In the genomic region with DNA sequence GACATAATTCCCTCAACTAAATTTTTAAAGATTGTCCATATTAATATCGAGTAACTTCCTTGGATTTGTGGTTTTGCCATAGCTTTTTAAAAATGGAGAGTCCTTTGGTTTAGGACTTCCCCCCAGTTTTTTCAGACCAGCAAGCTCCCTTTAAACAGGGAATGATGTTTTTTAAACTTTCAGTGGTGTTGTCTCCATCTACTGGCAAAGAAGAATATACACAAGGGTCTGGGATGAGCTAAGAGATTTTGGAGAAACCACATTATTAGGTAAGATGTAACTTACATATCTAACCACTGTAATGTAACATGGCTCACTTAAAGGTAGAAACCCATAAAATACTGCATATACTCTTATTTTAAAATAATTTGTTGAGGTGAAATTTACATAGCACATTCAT, we compare ENCODE assay signal across 14 mouse cellular contexts. TPM values are rescaled to one million over a fixed set of nuclear protein-coding genes. Genes with fewer than 3 reads are reported as not detected.
A peak's percentile ranks its signal among the peaks of the same experiment; 100 is the strongest.
DNase-seq lines count a peak whose midpoint lies in the region; ATAC-seq and TF ChIP-seq lines count a peak whose summit lies in the region.
"Had no signal": no experiment of that assay in that cellular context is flagged by ENCODE, and none has a peak within 500 bp of the region (broad histone marks: within the 10 kb centered on the region; RNA-seq: fewer than 3 reads in every experiment).

No protein-coding gene starts in this region.

- peak; percentile 75 for TF ChIP-seq CTCF in layer of hippocampus, adult 2 months (conservative IDR thresholded peaks at IDR 0.05)

- no peak overlapping the region for H3K4me3 ChIP-seq in layer of hippocampus, adult 2 months
- H3K4me3 ChIP-seq: liver, embryonic 12.5 days; midbrain, embryonic 10.5 days had no signal

- DNase-seq in CD4-positive, CD25-positive, alpha-beta regulatory T cell, adult 2 months (ENCODE audit: low read depth, low spot score) = peak; percentile 14
- DNase-seq in layer of hippocampus, adult 2 months (ENCODE audit: low spot score in 2 of 2) = no peak
- DNase-seq in layer of hippocampus, adult 11-12 months (ENCODE audit: low spot score) = no peak
- peak; percentile 11 for DNase-seq in Muller cell, postnatal 12 days (ENCODE audit: inconsistent ontology term)
- DNase-seq in induced T-regulatory cell, adult 2 months (ENCODE audit: low read depth) = peak; percentile 26
- no peak for DNase-seq in urinary bladder, postnatal 4 days (ENCODE audit: low spot score in 2 of 2)
- DNase-seq in spleen, postnatal 36 days (ENCODE audit: low spot score in 2 of 2) = no peak
- DNase-seq: thymus, postnatal 36 days had no signal

- no peak overlapping the region for H3K27ac ChIP-seq in layer of hippocampus, adult 2 months
- H3K27ac ChIP-seq: liver, embryonic 12.5 days; midbrain, embryonic 10.5 days had no signal

- ATAC-seq in CD4-positive, CD25-positive, alpha-beta regulatory T cell, adult 4 months = no peak
- ATAC-seq: liver, embryonic 12.5 days had no signal

RNA-seq across cellular contexts. Expression of a gene that starts 32.6 kb away (rescaled TPM):
- polyA plus RNA-seq in CD4-positive, CD25-positive, alpha-beta regulatory T cell, adult 4 months (2017; shearing (Covaris generic)) = 1 to 10 TPM; 3.1 to 3.7 TPM
- 10 to 100 TPM; 16.5 to 17.8 TPM for total RNA-seq in layer of hippocampus, adult 2 months (2021)

RNA-seq across cellular contexts. Expression of a gene that starts 39.8 kb away (rescaled TPM):
- not detected for polyA plus RNA-seq in CD4-positive, CD25-positive, alpha-beta regulatory T cell, adult 4 months (2017; shearing (Covaris generic))
- total RNA-seq in layer of hippocampus, adult 2 months (2021) = under 1 TPM in 1 of 2 experiments, not detected in 1; 0.15 TPM
- total RNA-seq: gastrocnemius, adult 8-10 months; heart, postnatal 25 days; neutrophil, adult 5-6 weeks had no signal

RNA-seq across cellular contexts. Expression of a gene that starts 39.9 kb away (rescaled TPM):
- polyA plus RNA-seq in CD4-positive, CD25-positive, alpha-beta regulatory T cell, adult 4 months (2017; shearing (Covaris generic)) = 10 to 100 TPM; 58.8 to 78.8 TPM
- 10 to 100 TPM; 36.3 to 38.8 TPM for total RNA-seq in layer of hippocampus, adult 2 months (2021)

Comparison
In these comparisons a context has a peak if more than half of its experiments do, and no peak if none do; other contexts are left out.
1. DNase-seq: peak in CD4-positive, CD25-positive, alpha-beta regulatory T cell, adult 2 months (single experiment), Muller cell, postnatal 12 days (single experiment) and induced T-regulatory cell, adult 2 months (single experiment); none in layer of hippocampus, adult 2 months (0 of 2), layer of hippocampus, adult 11-12 months (single experiment), urinary bladder, postnatal 4 days (0 of 2) and spleen, postnatal 36 days (0 of 2).